Mouse (Mus musculus) stomach, embryonic 14.5 days (tissue): ENCODE results near the gene Nipsnap2. TPM values are rescaled to one million over a fixed set of nuclear protein-coding genes. Genes with fewer than 3 reads are reported as not detected.
A peak's percentile ranks its signal among the peaks of the same experiment; 100 is the strongest.

ENCODE experiments used
- ATAC-seq: fragments of 200-750 bp; cut with Nextera tagmentation; 2 replicates; pipeline ENCODE4 v1.8.0; 2017; ENCODE audit warnings: low read depth, moderate TSS enrichment; ENCODE audit not compliant: insufficient number of reproducible peaks, insufficient read depth, low FRiP score
- H3K27ac ChIP-seq: fragments of 300-500 bp; sonication (generic); 2 replicates; pipeline ENCODE4 v1.5.1; 2014; ENCODE audit warnings: mild to moderate bottlenecking, low read length, moderate library complexity, mixed read lengths
- H3K27me3 ChIP-seq: fragments of 300-500 bp; sonication (generic); 2 replicates; pipeline ENCODE4 v1.6.1; 2014; ENCODE audit warnings: low read length, control low read depth, mixed read lengths; ENCODE audit not compliant: control insufficient read depth, insufficient read depth
- H3K36me3 ChIP-seq: fragments of 300-500 bp; sonication (generic); 2 replicates; pipeline ENCODE4 v1.6.1; 2014; ENCODE audit warnings: mild to moderate bottlenecking, control low read depth, low read length, moderate library complexity, mixed read lengths; ENCODE audit not compliant: control insufficient read depth, insufficient read depth
- H3K4me1 ChIP-seq: fragments of 300-500 bp; sonication (generic); 2 replicates; pipeline ENCODE4 v1.6.1; 2014; ENCODE audit warnings: low read length, control low read depth, mixed read lengths; ENCODE audit not compliant: control insufficient read depth, insufficient read depth
- H3K4me2 ChIP-seq: fragments of 300-500 bp; sonication (generic); replicated peaks from 2 replicates; pipeline ENCODE4 v1.6.1; 2014; ENCODE audit warnings: low read depth, low read length, control low read depth
- H3K4me3 ChIP-seq: fragments of 300-500 bp; sonication (generic); 2 replicates; pipeline ENCODE4 v1.5.1; 2014; ENCODE audit warnings: low read depth, low read length, control low read depth
- H3K9ac ChIP-seq: fragments of 300-500 bp; sonication (generic); replicated peaks from 2 replicates; pipeline ENCODE4 v1.6.1; 2014; ENCODE audit warnings: low read depth, mild to moderate bottlenecking, control low read depth, low read length, moderate library complexity, mixed read lengths
- H3K9me3 ChIP-seq: fragments of 300-500 bp; sonication (generic); 2 replicates; pipeline ENCODE4 v1.6.1; 2016; ENCODE audit warnings: low read depth, low read length, control low read depth; ENCODE audit not compliant: control insufficient read depth
- WGBS: fragments of 180-500 bp; shearing (Covaris S2); extraction: QIAGEN DNeasy Blood & Tissue Kit; methylation state at CpG from one replicate; pipeline ENCODE4 v1.1.7; 2014; 5-methylcytosine and 5-hydroxymethylcytosine counted together
- polyA plus RNA-seq: library from polyadenylated mRNA; unstranded; fragments of >200 nt; fragmentation: Nextera tagmentation; extraction: Ambion mirVana; gene quantifications from 2 replicates; pipeline ENCODE4 v1.2.1, GENCODE M21; 2014

Nipsnap2 gene
- polyA plus RNA-seq, 1 experiment from 2014 or later, result 98.4 TPM

DNA sequence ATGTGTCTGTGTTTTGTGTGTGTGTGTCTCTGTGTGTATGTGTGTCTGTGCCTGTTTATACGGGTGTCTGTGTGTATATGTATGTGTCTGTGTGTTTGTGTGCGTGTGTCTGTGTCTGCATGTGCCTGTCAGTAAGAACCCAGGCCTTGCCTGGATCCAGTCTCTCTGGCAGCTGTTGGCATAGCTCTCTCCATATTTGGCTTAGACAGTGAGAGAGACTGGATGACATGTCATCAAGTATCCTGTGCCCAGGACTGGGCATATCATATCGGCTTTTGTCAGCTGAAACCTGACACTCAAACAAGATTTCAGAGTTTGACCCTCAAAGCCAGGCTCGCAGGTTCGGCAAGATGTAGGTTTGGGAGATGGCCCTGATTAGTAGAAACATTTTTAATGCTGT is 6.2 kb downstream of the Nipsnap2 start:
- Histone ChIP-seq H3K4me1 (peaks cover 36% of the 10 kb centered on the region), H3K4me2 (no peak overlapping the region), H3K27ac (no peak overlapping the region), H3K9ac (no peak overlapping the region), H3K36me3 (no peaks in the 10 kb centered on the region), H3K4me3 (no peak overlapping the region), H3K27me3 (no peaks in the 10 kb centered on the region), H3K9me3 (no peaks in the 10 kb centered on the region)
- WGBS, result 62% methylated on average over 5 of the region's 5 CpGs
- ATAC-seq, result no peak

GRCm38 (mm10) chr5:129740976-129741375 is 16.1 kb downstream of the Nipsnap2 start:
- no peak for ATAC-seq
- H3K4me1 ChIP-seq, result no peaks in the 10 kb centered on the region
- H3K4me2 ChIP-seq, result no peak overlapping the region
- no peak overlapping the region for H3K27ac ChIP-seq
- no peak overlapping the region for H3K4me3 ChIP-seq
- H3K27me3 ChIP-seq, result no peaks in the 10 kb centered on the region
- H3K36me3 ChIP-seq, result peaks cover 12% of the 10 kb centered on the region
- H3K9me3 ChIP-seq, result no peaks in the 10 kb centered on the region
- WGBS, result 95% methylated on average over 1 of the region's 1 CpGs
- no peak overlapping the region for H3K9ac ChIP-seq

DNA sequence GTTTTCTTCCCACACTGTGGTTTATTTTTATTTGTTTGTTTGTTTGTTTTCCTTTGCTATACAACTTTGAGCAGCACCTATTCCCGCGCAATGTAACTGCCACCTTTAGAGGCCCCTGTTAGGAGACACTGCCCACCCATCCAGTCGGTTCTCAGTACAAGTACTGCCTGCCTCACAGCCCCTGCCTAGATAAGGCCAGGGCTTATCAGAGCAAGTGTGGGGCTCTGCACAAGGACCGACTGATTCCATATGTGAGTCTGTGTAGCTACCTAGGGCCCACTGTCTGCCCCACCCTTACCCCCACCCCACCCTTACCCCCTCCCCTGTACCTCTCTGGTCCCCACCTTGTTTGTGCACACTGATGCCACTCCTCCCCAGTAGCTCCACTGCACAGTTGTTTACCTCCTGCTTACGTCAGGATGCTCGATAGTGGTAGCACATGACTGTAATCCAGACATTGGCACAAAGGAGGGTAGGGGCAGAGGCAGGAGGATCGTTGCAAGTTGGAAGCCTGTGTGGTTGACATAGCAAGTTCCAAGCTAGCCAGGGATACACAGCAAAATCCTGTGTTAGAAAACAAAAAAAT is 18.1 kb downstream of the Nipsnap2 start:
- Histone ChIP-seq H3K9me3 (no peaks in the 10 kb centered on the region), H3K9ac (no peak overlapping the region), H3K4me2 (no peak overlapping the region), H3K4me1 (no peaks in the 10 kb centered on the region), H3K27ac (no peak overlapping the region), H3K36me3 (peaks cover 17% of the 10 kb centered on the region), H3K27me3 (no peaks in the 10 kb centered on the region), H3K4me3 (no peak overlapping the region)
- peak; percentile 58; the same call in 1 of the 2 replicates for ATAC-seq
- WGBS, result 63% methylated on average over 7 of the region's 7 CpGs

DNA sequence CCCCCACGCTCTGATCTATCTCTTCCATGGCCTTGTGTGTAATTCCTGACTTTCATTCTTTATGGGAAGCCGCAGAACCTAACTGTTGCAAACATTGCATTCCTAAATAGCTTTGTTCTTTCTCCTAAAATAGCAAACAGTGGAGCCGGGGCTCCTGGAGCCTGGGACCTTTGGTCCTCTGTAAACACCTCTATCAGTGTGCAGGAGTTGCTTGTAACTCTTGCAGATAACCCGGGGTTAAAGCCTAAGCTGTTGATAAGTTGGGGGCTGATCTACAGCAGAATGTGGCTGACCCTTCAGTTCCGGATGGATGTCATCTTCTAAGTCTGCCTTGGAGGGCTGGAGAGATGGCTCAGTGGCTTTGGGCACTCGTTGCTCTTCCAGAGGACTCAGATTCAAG is 19.2 kb downstream of the Nipsnap2 start:
- ATAC-seq, result no peak
- H3K9me3 ChIP-seq, result no peaks in the 10 kb centered on the region
- peaks cover 22% of the 10 kb centered on the region for H3K36me3 ChIP-seq
- no peak overlapping the region for H3K4me2 ChIP-seq
- no peak overlapping the region for H3K9ac ChIP-seq
- WGBS, result 29% methylated on average over 6 of the region's 6 CpGs
- no peak overlapping the region for H3K4me3 ChIP-seq
- no peaks in the 10 kb centered on the region for H3K4me1 ChIP-seq
- no peaks in the 10 kb centered on the region for H3K27me3 ChIP-seq
- no peak overlapping the region for H3K27ac ChIP-seq

- WGBS, result 92% methylated on average over 20 of the region's 20 CpGs
- Histone ChIP-seq H3K27ac (no peak overlapping the region), H3K9me3 (no peaks in the 10 kb centered on the region), H3K36me3 (peaks cover 11% of the 10 kb centered on the region; the same call in 1 of the 2 replicates), H3K4me1 (no peaks in the 10 kb centered on the region), H3K9ac (no peak overlapping the region), H3K4me2 (no peak overlapping the region), H3K27me3 (no peaks in the 10 kb centered on the region), H3K4me3 (no peak overlapping the region)
- no peak for ATAC-seq
Measured at GRCm38 (mm10) chr5:129756886-129757285, 32.0 kb downstream of the Nipsnap2 start.

- no peak overlapping the region for H3K4me2 ChIP-seq
- H3K4me3 ChIP-seq, result no peak overlapping the region
- no peak overlapping the region for H3K27ac ChIP-seq
- H3K27me3 ChIP-seq, result no peaks in the 10 kb centered on the region
- no peaks in the 10 kb centered on the region for H3K9me3 ChIP-seq
- H3K4me1 ChIP-seq, result no peaks in the 10 kb centered on the region
- no peak overlapping the region for H3K9ac ChIP-seq
- peaks cover 8% of the 10 kb centered on the region; the same call in 1 of the 2 replicates for H3K36me3 ChIP-seq
- no peak for ATAC-seq
- 82% methylated on average over 13 of the region's 13 CpGs for WGBS
Measured at GRCm38 (mm10) chr5:129759929-129760480, 35.1 kb downstream of the Nipsnap2 start.

DNA sequence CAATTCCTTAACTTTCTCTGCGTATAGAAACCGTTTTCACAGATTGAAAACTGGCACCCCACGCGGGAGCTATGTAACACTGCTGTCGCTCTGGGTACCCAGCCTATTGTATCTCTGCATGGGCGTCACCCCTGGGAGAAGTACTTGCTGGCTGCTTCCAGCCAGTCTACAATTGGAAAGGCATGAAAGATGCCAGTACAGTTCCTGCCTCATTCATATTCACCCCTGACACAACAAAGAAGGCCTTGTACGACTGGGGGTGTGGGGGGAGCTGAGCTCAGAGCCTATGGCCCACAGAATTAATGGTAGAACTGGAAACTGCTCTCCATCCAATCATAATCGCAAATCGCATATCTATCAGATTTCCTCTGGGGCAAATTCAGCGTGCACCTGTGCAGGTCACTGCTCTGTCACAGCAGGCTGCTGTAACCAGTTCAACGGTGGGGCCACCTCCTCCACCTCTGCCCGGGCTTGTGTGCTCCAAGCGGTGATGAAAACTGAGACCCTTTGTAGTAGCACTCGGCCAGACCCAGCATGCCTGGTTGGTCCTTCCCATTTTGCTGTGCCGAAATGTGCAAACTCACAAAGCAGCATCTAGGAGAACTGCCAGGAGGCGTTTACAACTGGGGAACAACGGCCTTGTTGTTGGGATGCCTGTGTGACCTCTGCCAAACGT is 37.1 kb downstream of the Nipsnap2 start:
- H3K9ac ChIP-seq, result no peak overlapping the region
- no peak; the same call in 1 of the 2 replicates for ATAC-seq
- H3K4me2 ChIP-seq, result no peak overlapping the region
- H3K27me3 ChIP-seq, result no peaks in the 10 kb centered on the region
- H3K27ac ChIP-seq, result no peak overlapping the region
- no peaks in the 10 kb centered on the region for H3K9me3 ChIP-seq
- WGBS, result 72% methylated on average over 18 of the region's 18 CpGs
- H3K36me3 ChIP-seq, result peaks cover 4% of the 10 kb centered on the region; the same call in 1 of the 2 replicates
- no peaks in the 10 kb centered on the region for H3K4me1 ChIP-seq
- no peak overlapping the region for H3K4me3 ChIP-seq

GRCm38 (mm10) chr5:129770443-129771355 is 45.8 kb downstream of the Nipsnap2 start:
- no peaks in the 10 kb centered on the region for H3K27me3 ChIP-seq
- no peak overlapping the region for H3K4me2 ChIP-seq
- no peaks in the 10 kb centered on the region for H3K9me3 ChIP-seq
- no peak overlapping the region for H3K9ac ChIP-seq
- ATAC-seq, result no peak
- H3K4me3 ChIP-seq, result no peak overlapping the region
- no peak overlapping the region for H3K27ac ChIP-seq
- H3K36me3 ChIP-seq, result 0 out of 2 replicates have a peak, but pooled peaks cover 2% of the 10 kb centered on the region
- WGBS, result 82% methylated on average over 23 of the region's 23 CpGs
- H3K4me1 ChIP-seq, result no peaks in the 10 kb centered on the region
